Comparison of ENCODE assay signal across 12 mouse cellular contexts in the genomic region with DNA sequence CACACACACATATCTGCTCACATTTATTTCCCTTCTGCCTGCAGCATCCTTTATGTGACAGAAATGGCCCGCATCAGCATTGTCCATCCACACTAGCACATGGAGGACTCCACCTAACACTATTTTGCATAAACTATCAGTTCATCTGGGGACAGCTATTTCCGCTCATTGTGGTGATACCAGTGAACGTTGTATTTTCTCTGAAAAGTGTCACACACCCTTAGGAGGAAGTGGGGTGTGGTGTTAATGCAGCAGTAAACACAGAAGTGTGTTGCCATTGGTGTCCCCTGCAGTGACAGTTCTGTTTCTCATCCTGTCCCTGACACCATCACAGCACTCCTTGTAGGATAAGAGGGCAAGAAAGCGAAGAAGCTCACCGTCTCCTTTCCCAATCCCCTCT. TPM values are rescaled to one million over a fixed set of nuclear protein-coding genes. Genes with fewer than 3 reads are reported as not detected.
A peak's percentile ranks its signal among the peaks of the same experiment; 100 is the strongest.
DNase-seq lines count a peak whose midpoint lies in the region; ATAC-seq and TF ChIP-seq lines count a peak whose summit lies in the region.
"Had no signal": no experiment of that assay in that cellular context is flagged by ENCODE, and none has a peak within 500 bp of the region (broad histone marks: within the 10 kb centered on the region; RNA-seq: fewer than 3 reads in every experiment).

No protein-coding gene starts in this region.

- H3K9ac ChIP-seq in CH12.LX (ENCODE audit: insufficient read depth, low read depth) = no peak overlapping the region
- H3K9ac ChIP-seq: hindbrain, embryonic 14.5 days had no signal

- peaks cover 0 to 7% of the 10 kb centered on the region in 2 experiments; a peak in 3 of 4 replicates for H3K4me1 ChIP-seq in CH12.LX (ENCODE audit: control insufficient read depth in 1 of 2, insufficient read depth in 2 of 2)
- peaks cover 92% of the 10 kb centered on the region for H3K4me1 ChIP-seq in megakaryocyte, embryonic 14.5 days
- H3K4me1 ChIP-seq: embryonic facial prominence, embryonic 10.5 days had no signal

- TF ChIP-seq RAD21 in CH12.LX (IDR thresholded peaks at IDR 0.05; ENCODE audit: low read depth, low read length) = no peak

- no peak overlapping the region for H3K27ac ChIP-seq in CH12.LX (ENCODE audit: insufficient read depth, low read depth)
- H3K27ac ChIP-seq: embryonic facial prominence, embryonic 10.5 days; hindbrain, embryonic 14.5 days had no signal

- TF ChIP-seq POLR2A in CH12.LX (IDR thresholded peaks at IDR 0.05; ENCODE audit: low read depth, low read length) = no peak

- no peaks in the 10 kb centered on the region for H3K36me3 ChIP-seq in CH12.LX (replicated peaks in 1 of 2; ENCODE audit: control insufficient read depth in 1 of 2, insufficient read depth in 1 of 2, low read length in 1 of 2)
- peaks cover 85% of the 10 kb centered on the region for H3K36me3 ChIP-seq in megakaryocyte, embryonic 14.5 days (replicated peaks; ENCODE audit: low read length)
- H3K36me3 ChIP-seq: embryonic facial prominence, embryonic 10.5 days had no signal

- dilution Hi-C loops in CH12.LX (cut with MboI; ENCODE audit: extremely low pct_ligation_motif_present, extremely low pct_unique_long_range_greater_than_20kb, low sequenced_read_pairs) = no loop called here

- no peak for TF ChIP-seq EP300 in CH12.LX (IDR thresholded peaks at IDR 0.05; ENCODE audit: low read length)

- no peak overlapping the region for H3K4me3 ChIP-seq in CH12.LX (replicated peaks in 1 of 3; ENCODE audit: low read depth in 2 of 3, low read length in 2 of 3, poor library complexity in 1 of 3)
- peak overlapping the region; percentile 55 for H3K4me3 ChIP-seq in megakaryocyte, embryonic 14.5 days (replicated peaks)
- H3K4me3 ChIP-seq: embryonic facial prominence, embryonic 10.5 days had no signal

- peak; percentile 32 for DNase-seq in kidney, adult 9 months
- no peak for DNase-seq in kidney, adult 18-20 months
- DNase-seq in CH12.LX (ENCODE audit: extremely low read depth) = peak; percentile 10
- no peak for DNase-seq in ovary, postnatal 10 days (ENCODE audit: low spot score)
- no peak for DNase-seq in layer of hippocampus, adult 8-10 months (ENCODE audit: low spot score in 2 of 2)
- DNase-seq in adrenal gland, adult (ENCODE audit: inconsistent age in 2 of 2, low spot score in 1 of 2) = no peak

- in situ Hi-C loops in CH12.LX (cut with MboI; ENCODE audit: low pct_ligation_motif_present, low pct_unique_long_range_greater_than_20kb, low sequenced_read_pairs) = no loop called here

- H3K27me3 ChIP-seq in CH12.LX (replicated peaks) = no peaks in the 10 kb centered on the region
- no peaks in the 10 kb centered on the region for H3K27me3 ChIP-seq in megakaryocyte, embryonic 14.5 days (replicated peaks)

- H3K4me2 ChIP-seq in CH12.LX (ENCODE audit: insufficient read depth, low read depth, poor library complexity, severe bottlenecking) = no peak overlapping the region
- H3K4me2 ChIP-seq: hindbrain, embryonic 14.5 days had no signal

- no peaks in the 10 kb centered on the region for H3K9me3 ChIP-seq in CH12.LX (replicated peaks; ENCODE audit: low read length)
- no peaks in the 10 kb centered on the region for H3K9me3 ChIP-seq in megakaryocyte, embryonic 14.5 days
- H3K9me3 ChIP-seq: embryonic facial prominence, embryonic 10.5 days had no signal

- TF ChIP-seq CTCF in CH12.LX (conservative IDR thresholded peaks at IDR 0.05 in 1 of 2, IDR thresholded peaks at IDR 0.05 in 1 of 2; ENCODE audit: low read depth in 2 of 2, low read length in 2 of 2) = no peak

- no peaks in the 10 kb centered on the region for H3K79me2 ChIP-seq in CH12.LX (replicated peaks; ENCODE audit: control insufficient read depth, extremely low read depth, insufficient read depth, poor library complexity, severe bottlenecking)

- peak; percentile 89 for ATAC-seq in inflammation-experienced regulatory T-cells, adult 6 months
- ATAC-seq: forebrain, embryonic 14.5 days; midbrain, embryonic 16.5 days had no signal

TF ChIP-seq in CH12.LX, 34 proteins besides CTCF, POLR2A, EP300 and RAD21:
- TF ChIP-seq E2F4 (IDR thresholded peaks at IDR 0.05; ENCODE audit: insufficient replicate concordance, low read depth, low read length) (no peak), SMC3 (IDR thresholded peaks at IDR 0.05; ENCODE audit: low read depth, low read length) (no peak), MXI1 (IDR thresholded peaks at IDR 0.05; ENCODE audit: low read depth, low read length) (no peak)

RNA-seq across cellular contexts. Expression of a gene that starts 46.2 kb away (rescaled TPM):
- total RNA-seq in CH12.LX (2012; rRNA removed) (not detected in 2 replicates), CH12.LX (2014; rRNA removed) (0.05 TPM in 1 of 2 replicates, not detected in the other)
- 0.14 TPM in 1 of 2 replicates, not detected in the other for polyA plus RNA-seq in CH12.LX (2012; ENCODE audit: insufficient read length, low read depth)
- polyA plus RNA-seq in inflammation-experienced regulatory T-cells, adult 6 months (2017; shearing (Covaris generic)) = 100 to 1,000 TPM in 1 of 3 experiments, 10 to 100 TPM in 2; 86.5 to 144 (median 99.9) TPM
- polyA plus RNA-seq in megakaryocyte, embryonic 14.5 days (2012; ENCODE audit: insufficient read depth, low replicate concordance) = 11.0 and 22.0 TPM in 2 replicates
- 1 to 10 TPM; 6.5 to 9.9 (median 9.4) TPM for total RNA-seq in layer of hippocampus, adult 8-10 months (2022)

Comparison
In these comparisons a context has a peak if more than half of its experiments do, and no peak if none do; other contexts are left out.
1. DNase-seq: peak in kidney, adult 9 months (single experiment) and CH12.LX (single experiment); none in kidney, adult 18-20 months (single experiment), ovary, postnatal 10 days (single experiment), layer of hippocampus, adult 8-10 months (0 of 2) and adrenal gland, adult (0 of 2).
2. RNA of a gene that starts 46.2 kb away (polyA plus RNA-seq): 86.5 to 144 TPM in inflammation-experienced regulatory T-cells, adult 6 months and 11.0 to 22.0 TPM in megakaryocyte, embryonic 14.5 days; 0.14 TPM in CH12.LX; every median in the first group is over 10 times any median in the second.